Mouse (Mus musculus) midbrain, embryonic 16.5 days (tissue): ENCODE measurements at regions not wholly inside any gene's neighbourhood (a gene's known extent, or its start where the extent isn't known, plus 50 kb on each side); places are given as distances from the start of the nearest gene placed in this dataset.

ENCODE experiments used
- ATAC-seq: fragments of 200-750 bp; cut with Nextera tagmentation; 2 replicates; pipeline ENCODE4 v1.8.0; 2017; ENCODE audit warnings: moderate TSS enrichment
- H3K27ac ChIP-seq: fragments of 300-500 bp; sonication (generic); 2 replicates; pipeline ENCODE4 v1.5.1; 2014; ENCODE audit warnings: mild to moderate bottlenecking, low read length, mixed read lengths
- H3K27me3 ChIP-seq: fragments of 300-500 bp; sonication (generic); 2 replicates; pipeline ENCODE4 v1.6.1; 2014; ENCODE audit warnings: low read depth, low read length, mixed read lengths; ENCODE audit not compliant: control insufficient read depth, insufficient read depth
- H3K36me3 ChIP-seq: fragments of 300-500 bp; sonication (generic); 2 replicates; pipeline ENCODE4 v1.6.1; 2014; ENCODE audit warnings: mild to moderate bottlenecking, low read length, moderate library complexity, mixed read lengths; ENCODE audit not compliant: control insufficient read depth, insufficient read depth
- H3K4me1 ChIP-seq: fragments of 300-500 bp; sonication (generic); 2 replicates; pipeline ENCODE4 v1.6.1; 2014; ENCODE audit warnings: mild to moderate bottlenecking, low read length, mixed read lengths; ENCODE audit not compliant: control insufficient read depth, insufficient read depth
- H3K4me2 ChIP-seq: fragments of 300-500 bp; sonication (generic); 2 replicates; pipeline ENCODE4 v1.6.1; 2014; ENCODE audit warnings: mild to moderate bottlenecking, low read length, mixed read lengths
- H3K4me3 ChIP-seq: fragments of 300-500 bp; sonication (generic); 2 replicates; pipeline ENCODE4 v1.5.1; 2014; ENCODE audit warnings: low read depth, mild to moderate bottlenecking, low read length, moderate library complexity, mixed read lengths
- H3K9ac ChIP-seq: fragments of 300-500 bp; sonication (generic); 2 replicates; pipeline ENCODE4 v1.6.1; 2014; ENCODE audit warnings: low read depth, low read length, mixed read lengths
- H3K9me3 ChIP-seq: fragments of 300-500 bp; sonication (generic); replicated peaks from 2 replicates; pipeline ENCODE4 v1.6.1; 2014; ENCODE audit warnings: mild to moderate bottlenecking, low read length, mixed read lengths; ENCODE audit not compliant: control insufficient read depth, poor library complexity, severe bottlenecking
- WGBS: fragments of 180-500 bp; shearing (Covaris S2); extraction: QIAGEN DNeasy Blood & Tissue Kit; methylation state at CpG from one replicate; pipeline ENCODE4 v1.1.7; 2014; 5-methylcytosine and 5-hydroxymethylcytosine counted together

- H3K27me3 ChIP-seq = no peaks in the 10 kb centered on the region
- WGBS = 49% methylated on average over 12 of the region's 12 CpGs
- ATAC-seq = peak; percentile 93
- H3K4me3 ChIP-seq = no peak overlapping the region
- peaks cover 6% of the 10 kb centered on the region; the same call in 1 of the 2 replicates for H3K4me1 ChIP-seq
- H3K9me3 ChIP-seq = no peaks in the 10 kb centered on the region
- H3K4me2 ChIP-seq = no peak overlapping the region
- no peak overlapping the region for H3K9ac ChIP-seq
- H3K36me3 ChIP-seq = no peaks in the 10 kb centered on the region
- H3K27ac ChIP-seq = no peak overlapping the region
These were observed 161.6 kb upstream of the Anxa10 start for GRCm38 (mm10) chr8:62284378-62285110.

DNA sequence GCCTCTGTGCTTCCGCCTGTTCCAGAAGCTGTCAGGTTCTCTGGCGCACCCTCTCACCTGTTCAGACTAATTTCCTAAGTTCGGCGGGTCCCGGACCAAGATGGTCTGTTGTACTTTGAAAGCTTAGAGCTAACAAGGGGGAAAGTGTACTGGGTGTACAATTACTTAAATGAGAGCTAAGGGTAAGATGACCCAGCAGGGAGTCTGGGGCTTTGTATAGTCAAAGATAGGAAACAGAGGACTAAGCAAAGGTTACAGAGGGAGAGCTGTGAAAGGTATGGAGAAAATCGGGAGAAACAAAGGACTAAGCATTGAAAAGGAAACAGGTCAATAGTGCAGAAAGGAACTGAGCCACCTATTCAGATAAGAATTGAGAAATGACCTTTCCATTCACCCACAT lies 127.6 kb upstream of the Anxa10 start:
- Histone ChIP-seq H3K27ac (no peak overlapping the region), H3K36me3 (no peaks in the 10 kb centered on the region), H3K9me3 (no peaks in the 10 kb centered on the region), H3K4me3 (no peak overlapping the region), H3K4me1 (no peaks in the 10 kb centered on the region), H3K4me2 (no peak overlapping the region), H3K9ac (no peak overlapping the region), H3K27me3 (no peaks in the 10 kb centered on the region)
- no peak for ATAC-seq
- 78% methylated on average over 5 of the region's 6 CpGs for WGBS
